8 mouse cellular contexts compared by ENCODE assay signal in the genomic region with DNA sequence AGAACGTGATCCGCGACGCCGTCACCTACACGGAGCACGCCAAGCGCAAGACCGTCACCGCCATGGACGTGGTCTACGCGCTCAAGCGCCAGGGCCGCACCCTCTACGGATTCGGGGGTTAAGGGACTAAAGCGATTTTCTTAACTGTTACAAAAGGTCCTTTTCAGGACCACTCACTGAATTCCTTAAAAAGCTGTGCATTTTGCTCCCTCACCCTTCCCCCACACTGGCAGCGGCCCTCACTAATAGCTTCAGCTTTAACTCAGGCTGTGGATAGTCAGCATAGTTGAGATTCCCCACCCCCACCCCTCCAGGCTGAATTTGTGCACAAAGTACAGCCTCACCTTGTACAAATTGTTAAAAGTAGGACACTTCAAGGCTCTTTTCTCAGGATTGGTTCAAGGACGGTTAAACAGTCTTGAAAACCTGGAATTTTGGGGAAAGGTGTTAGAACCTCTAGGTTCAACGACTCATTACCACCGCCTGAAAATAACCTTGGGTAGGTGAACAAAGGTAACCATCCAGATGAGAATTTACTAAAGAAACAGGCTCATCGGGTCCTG. TPM values are rescaled to one million over a fixed set of nuclear protein-coding genes. Genes with fewer than 3 reads are reported as not detected.
A peak's percentile ranks its signal among the peaks of the same experiment; 100 is the strongest.
DNase-seq lines count a peak whose midpoint lies in the region; ATAC-seq and TF ChIP-seq lines count a peak whose summit lies in the region.

No protein-coding gene starts in this region.

- H3K36me3 ChIP-seq in kidney, adult 2 months (ENCODE audit: control insufficient read depth, insufficient read depth, low read length) = no peaks in the 10 kb centered on the region
- no peaks in the 10 kb centered on the region for H3K36me3 ChIP-seq in G1E (replicated peaks)
- no peaks in the 10 kb centered on the region for H3K36me3 ChIP-seq in forebrain, embryonic 11.5 days (ENCODE audit: control insufficient read depth, insufficient read depth, low read length)
- no peaks in the 10 kb centered on the region for H3K36me3 ChIP-seq in liver, embryonic 13.5 days
- H3K36me3 ChIP-seq in splenic B cell, adult 2 months (ENCODE audit: control insufficient read depth, insufficient read depth, low read length, poor library complexity, severe bottlenecking) = no peaks in the 10 kb centered on the region

- 2% methylated on average over 20 of the region's 23 CpGs for WGBS in kidney, adult 2 months
- under 1% methylated on average over 16 of the region's 23 CpGs for WGBS in forebrain, embryonic 11.5 days
- 1% methylated on average over 13 of the region's 23 CpGs for WGBS in liver, embryonic 13.5 days (ENCODE audit: insufficient replicate concordance)

- H3K4me2 ChIP-seq in forebrain, embryonic 11.5 days (ENCODE audit: low read depth, low read length, severe bottlenecking) = peak overlapping the region; percentile 69
- peak overlapping the region; percentile 72 for H3K4me2 ChIP-seq in liver, embryonic 13.5 days

- DNase-seq in kidney, adult 2 months = no peak
- DNase-seq in kidney, adult 18-20 months = no peak
- no peak for DNase-seq in G1E (ENCODE audit: low spot score)
- DNase-seq in forebrain, embryonic 11.5 days (ENCODE audit: low spot score) = peak; percentile 80
- DNase-seq in liver, embryonic 13.5 days = peak; percentile 74
- DNase-seq in splenic B cell, adult 2 months (ENCODE audit: low read depth, low spot score) = peak; percentile 52
- DNase-seq in gastrocnemius, postnatal 25 days = no peak
- DNase-seq in kidney, postnatal 14 days = no peak

- TF ChIP-seq CTCF in kidney, adult 2 months (conservative IDR thresholded peaks at IDR 0.05; ENCODE audit: insufficient read depth, insufficient read length, low read depth, low read length) = no peak
- no peak for TF ChIP-seq CTCF in G1E (IDR thresholded peaks at IDR 0.05; ENCODE audit: low read depth, low read length)

- no peaks in the 10 kb centered on the region for H3K9me3 ChIP-seq in G1E (replicated peaks)
- no peaks in the 10 kb centered on the region for H3K9me3 ChIP-seq in forebrain, embryonic 11.5 days (ENCODE audit: control insufficient read depth, low read length)
- H3K9me3 ChIP-seq in liver, embryonic 13.5 days (replicated peaks) = no peaks in the 10 kb centered on the region

- H3K4me1 ChIP-seq in kidney, adult 2 months (ENCODE audit: control insufficient read depth, insufficient read depth, low read length) = peaks cover 8% of the 10 kb centered on the region; the same call in 1 of the 2 replicates
- H3K4me1 ChIP-seq in G1E (ENCODE audit: insufficient read depth, low read depth, low read length) = peaks cover 33% of the 10 kb centered on the region
- H3K4me1 ChIP-seq in forebrain, embryonic 11.5 days (replicated peaks; ENCODE audit: control insufficient read depth, insufficient read depth, low read length) = 0 out of 2 replicates have a peak, but pooled peaks cover 4% of the 10 kb centered on the region
- peaks cover 65% of the 10 kb centered on the region for H3K4me1 ChIP-seq in liver, embryonic 13.5 days (replicated peaks)

- no peak for ATAC-seq in G1E (ENCODE audit: extremely low read depth, insufficient number of reproducible peaks, low FRiP score, poor library complexity, severe bottlenecking)
- peak; percentile 4 for ATAC-seq in forebrain, embryonic 11.5 days (replicated peaks; ENCODE audit: low FRiP score)
- peak; percentile 10 for ATAC-seq in liver, embryonic 13.5 days (ENCODE audit: low read depth)

- peak overlapping the region; percentile 38 for H3K4me3 ChIP-seq in kidney, adult 2 months (ENCODE audit: insufficient read depth, low read depth, low read length)
- peak overlapping the region; percentile 63; the same call in 1 of the 2 replicates for H3K4me3 ChIP-seq in G1E (ENCODE audit: low read depth, low read length)
- peak overlapping the region; percentile 32 for H3K4me3 ChIP-seq in forebrain, embryonic 11.5 days (ENCODE audit: low read depth, low read length)
- peak overlapping the region; percentile 52 for H3K4me3 ChIP-seq in liver, embryonic 13.5 days (replicated peaks)

- TF ChIP-seq POLR2A in kidney, adult 2 months (IDR thresholded peaks at IDR 0.05; ENCODE audit: low read depth, low read length) = no peak

- no peaks in the 10 kb centered on the region for H3K27me3 ChIP-seq in kidney, adult 2 months (replicated peaks; ENCODE audit: control insufficient read depth, insufficient read depth, low read length)
- H3K27me3 ChIP-seq in G1E (ENCODE audit: insufficient read depth, low read length) = no peaks in the 10 kb centered on the region
- H3K27me3 ChIP-seq in forebrain, embryonic 11.5 days (ENCODE audit: control insufficient read depth, insufficient read depth, low read length) = no peaks in the 10 kb centered on the region
- no peaks in the 10 kb centered on the region for H3K27me3 ChIP-seq in liver, embryonic 13.5 days
- no peaks in the 10 kb centered on the region for H3K27me3 ChIP-seq in splenic B cell, adult 2 months (ENCODE audit: control insufficient read depth, insufficient read depth, low read length, poor library complexity, severe bottlenecking)

- peak overlapping the region; percentile 64 for H3K9ac ChIP-seq in forebrain, embryonic 11.5 days (ENCODE audit: low read length)
- H3K9ac ChIP-seq in liver, embryonic 13.5 days = peak overlapping the region; percentile 78

- H3K27ac ChIP-seq in kidney, adult 2 months (ENCODE audit: insufficient read depth, low read depth, low read length) = peak overlapping the region; percentile 62
- H3K27ac ChIP-seq in forebrain, embryonic 11.5 days (ENCODE audit: low read depth, low read length) = peak overlapping the region; percentile 93
- peak overlapping the region; percentile 98 for H3K27ac ChIP-seq in liver, embryonic 13.5 days

RNA-seq across cellular contexts. Expression of gene Hist1h4b, which starts 0.5 kb away (rescaled TPM):
- polyA plus RNA-seq in kidney, adult 2 months (2012; rRNA removed) = 3.1 and 5.3 TPM in 2 replicates
- total RNA-seq in G1E (2014; fragmentation: Nextera tagmentation) = 272 and 301 TPM in 2 replicates
- total RNA-seq in G1E (2017) = 2,655 and 2,848 TPM in 2 replicates
- polyA plus RNA-seq in G1E (2012) = 6.6 and 21.7 TPM in 2 replicates
- 4.7 and 5.9 TPM in 2 replicates for polyA plus RNA-seq in forebrain, embryonic 11.5 days (2014; fragmentation: Nextera tagmentation; extraction: Ambion mirVana)
- 3.7 and 5.5 TPM in 2 replicates for polyA plus RNA-seq in liver, embryonic 13.5 days (2015; fragmentation: Nextera tagmentation; extraction: Ambion mirVana)
- total RNA-seq in gastrocnemius, postnatal 25 days (2021) = 10 to 100 TPM in 1 of 2 experiments, 1 to 10 TPM in 1; 8.6 to 18.2 TPM

RNA-seq across cellular contexts. Expression of gene Hist1h4a, which starts 3.7 kb away (rescaled TPM):
- polyA plus RNA-seq in kidney, adult 2 months (2012; rRNA removed) = 0.91 and 2.3 TPM in 2 replicates
- total RNA-seq in G1E (2014; fragmentation: Nextera tagmentation) (408 and 465 TPM in 2 replicates), G1E (2017) (867 and 973 TPM in 2 replicates)
- polyA plus RNA-seq in G1E (2012) = 12.0 and 53.5 TPM in 2 replicates
- polyA plus RNA-seq in forebrain, embryonic 11.5 days (2014; fragmentation: Nextera tagmentation; extraction: Ambion mirVana) = 0.95 TPM in 1 of 2 replicates, not detected in the other
- 0.86 TPM in 1 of 2 replicates, not detected in the other for polyA plus RNA-seq in liver, embryonic 13.5 days (2015; fragmentation: Nextera tagmentation; extraction: Ambion mirVana)
- 10 to 100 TPM in 1 of 2 experiments, 1 to 10 TPM in 1; 8.0 to 13.6 TPM for total RNA-seq in gastrocnemius, postnatal 25 days (2021)

RNA-seq across cellular contexts. Expression of gene Hist1h3a, which starts 4.9 kb away (rescaled TPM):
- 0.74 and 1.5 TPM in 2 replicates for polyA plus RNA-seq in kidney, adult 2 months (2012; rRNA removed)
- total RNA-seq in G1E (2014; fragmentation: Nextera tagmentation) (261 and 263 TPM in 2 replicates), G1E (2017) (139 and 203 TPM in 2 replicates)
- polyA plus RNA-seq in G1E (2012) = 5.3 and 8.2 TPM in 2 replicates
- polyA plus RNA-seq in forebrain, embryonic 11.5 days (2014; fragmentation: Nextera tagmentation; extraction: Ambion mirVana) = 2.9 and 5.4 TPM in 2 replicates
- 3.2 and 8.3 TPM in 2 replicates for polyA plus RNA-seq in liver, embryonic 13.5 days (2015; fragmentation: Nextera tagmentation; extraction: Ambion mirVana)
- total RNA-seq in gastrocnemius, postnatal 25 days (2021) = 10 to 100 TPM; 10.2 to 14.0 TPM

RNA-seq across cellular contexts. Expression of gene Hist1h3b, which starts 5.2 kb away (rescaled TPM):
- polyA plus RNA-seq in kidney, adult 2 months (2012; rRNA removed) = 0.88 and 1.4 TPM in 2 replicates
- total RNA-seq in G1E (2014; fragmentation: Nextera tagmentation) = 745 and 817 TPM in 2 replicates
- total RNA-seq in G1E (2017) = 955 and 1,281 TPM in 2 replicates
- polyA plus RNA-seq in G1E (2012) = 5.7 and 22.8 TPM in 2 replicates
- polyA plus RNA-seq in forebrain, embryonic 11.5 days (2014; fragmentation: Nextera tagmentation; extraction: Ambion mirVana) = 11.7 and 15.4 TPM in 2 replicates
- 10.4 and 29.5 TPM in 2 replicates for polyA plus RNA-seq in liver, embryonic 13.5 days (2015; fragmentation: Nextera tagmentation; extraction: Ambion mirVana)
- total RNA-seq in gastrocnemius, postnatal 25 days (2021) = 10 to 100 TPM in 1 of 2 experiments, 1 to 10 TPM in 1; 9.6 to 17.3 TPM

RNA-seq across cellular contexts. Expression of gene Hist1h1a, which starts 6.2 kb away (rescaled TPM):
- polyA plus RNA-seq in kidney, adult 2 months (2012; rRNA removed) = 0.22 TPM in 1 of 2 replicates, not detected in the other
- 351 and 375 TPM in 2 replicates for total RNA-seq in G1E (2014; fragmentation: Nextera tagmentation)
- total RNA-seq in G1E (2017) = 1,895 and 1,917 TPM in 2 replicates
- 0.90 and 1.9 TPM in 2 replicates for polyA plus RNA-seq in G1E (2012)
- 2.7 and 4.0 TPM in 2 replicates for polyA plus RNA-seq in forebrain, embryonic 11.5 days (2014; fragmentation: Nextera tagmentation; extraction: Ambion mirVana)
- 4.3 and 8.1 TPM in 2 replicates for polyA plus RNA-seq in liver, embryonic 13.5 days (2015; fragmentation: Nextera tagmentation; extraction: Ambion mirVana)
- 1 to 10 TPM; 5.3 to 7.9 TPM for total RNA-seq in gastrocnemius, postnatal 25 days (2021)

Comparison
In these comparisons a context has a peak if more than half of its experiments do, and no peak if none do; other contexts are left out.
1. DNase-seq: peak in forebrain, embryonic 11.5 days (single experiment), liver, embryonic 13.5 days (single experiment) and splenic B cell, adult 2 months (single experiment); none in kidney, adult 2 months (single experiment), kidney, adult 18-20 months (single experiment), G1E (single experiment), gastrocnemius, postnatal 25 days (single experiment) and kidney, postnatal 14 days (single experiment).
2. Peak in every context shown above with its lines, with median percentiles within 50 percentile points of each other: H3K27ac ChIP-seq and H3K4me3 ChIP-seq.